Mouse (Mus musculus) hindbrain, embryonic 12.5 days (tissue): ENCODE measurements around the gene Fzd9. TPM values are rescaled to one million over a fixed set of nuclear protein-coding genes. Genes with fewer than 3 reads are reported as not detected.

Experiments
- ATAC-seq: fragments of 200-750 bp; cut with Nextera tagmentation; 2 replicates; pipeline ENCODE4 v1.8.0; 2017; ENCODE audit warnings: moderate TSS enrichment; ENCODE audit not compliant: low FRiP score
- H3K27ac ChIP-seq: fragments of 300-500 bp; sonication (generic); 2 replicates; pipeline ENCODE4 v1.5.1; 2016; ENCODE audit warnings: mild to moderate bottlenecking
- H3K27me3 ChIP-seq: fragments of 300-500 bp; sonication (generic); 2 replicates; pipeline ENCODE4 v1.6.1; 2016; ENCODE audit warnings: mild to moderate bottlenecking
- H3K36me3 ChIP-seq: fragments of 300-500 bp; sonication (generic); 2 replicates; pipeline ENCODE4 v1.6.1; 2016; ENCODE audit warnings: mild to moderate bottlenecking
- H3K4me1 ChIP-seq: fragments of 300-500 bp; sonication (generic); 2 replicates; pipeline ENCODE4 v1.6.1; 2016
- H3K4me2 ChIP-seq: fragments of 300-500 bp; sonication (generic); replicated peaks from 2 replicates; pipeline ENCODE4 v1.6.1; 2016; ENCODE audit warnings: mild to moderate bottlenecking
- H3K4me3 ChIP-seq: fragments of 300-500 bp; sonication (generic); 2 replicates; pipeline ENCODE4 v1.5.1; 2016; ENCODE audit warnings: mild to moderate bottlenecking
- H3K9ac ChIP-seq: fragments of 300-500 bp; sonication (generic); 2 replicates; pipeline ENCODE4 v1.6.1; 2016; ENCODE audit warnings: mild to moderate bottlenecking, moderate library complexity
- H3K9me3 ChIP-seq: fragments of 300-500 bp; sonication (generic); replicated peaks from 2 replicates; pipeline ENCODE4 v1.6.1; 2016; ENCODE audit warnings: mild to moderate bottlenecking
- WGBS: fragments of 180-500 bp; shearing (Covaris S2); methylation state at CpG from one replicate; pipeline ENCODE4 v1.1.7; 2016; 5-methylcytosine and 5-hydroxymethylcytosine counted together
- microRNA-seq: library from miRNA; unstranded; fragments of <30 nt; microRNA quantifications from one replicate; pipeline ENCODE4, GENCODE M21; 2017
- polyA plus RNA-seq: library from polyadenylated mRNA; unstranded; fragments of >200 nt; fragmentation: Nextera tagmentation; extraction: Ambion mirVana; gene quantifications from 2 replicates; pipeline ENCODE4 v1.2.1, GENCODE M21; 2016

The Fzd9 gene
- polyA plus RNA-seq, 1 experiment from 2014 or later, result 16.2 TPM

DNA sequence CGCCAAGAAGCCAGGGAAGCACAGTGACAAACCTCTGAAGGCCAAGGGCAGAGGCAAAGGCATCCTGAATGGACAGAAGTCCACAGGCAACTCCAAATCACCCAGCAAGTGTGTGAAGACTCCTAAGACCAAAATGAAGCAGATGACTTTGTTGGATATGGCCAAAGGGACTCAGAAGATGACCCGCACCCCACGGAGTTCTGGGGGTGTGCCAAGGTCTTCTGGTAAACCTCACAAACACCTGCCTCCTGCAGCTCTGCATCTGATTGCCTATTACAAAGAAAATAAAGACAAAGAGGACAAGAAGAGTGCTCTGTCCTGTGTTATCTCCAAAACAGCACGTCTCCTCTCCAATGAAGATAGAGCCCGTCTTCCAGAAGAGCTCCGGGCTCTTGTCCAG is 34.2 kb downstream of the Fzd9 start:
- Histone ChIP-seq H3K9ac (no peak overlapping the region), H3K36me3 (peaks cover 87% of the 10 kb centered on the region), H3K4me3 (no peak overlapping the region), H3K27ac (no peak overlapping the region), H3K27me3 (no peaks in the 10 kb centered on the region), H3K4me2 (no peak overlapping the region), H3K9me3 (no peaks in the 10 kb centered on the region), H3K4me1 (no peaks in the 10 kb centered on the region)
- 94% methylated on average over 6 of the region's 6 CpGs for WGBS
- ATAC-seq, result no peak

DNA sequence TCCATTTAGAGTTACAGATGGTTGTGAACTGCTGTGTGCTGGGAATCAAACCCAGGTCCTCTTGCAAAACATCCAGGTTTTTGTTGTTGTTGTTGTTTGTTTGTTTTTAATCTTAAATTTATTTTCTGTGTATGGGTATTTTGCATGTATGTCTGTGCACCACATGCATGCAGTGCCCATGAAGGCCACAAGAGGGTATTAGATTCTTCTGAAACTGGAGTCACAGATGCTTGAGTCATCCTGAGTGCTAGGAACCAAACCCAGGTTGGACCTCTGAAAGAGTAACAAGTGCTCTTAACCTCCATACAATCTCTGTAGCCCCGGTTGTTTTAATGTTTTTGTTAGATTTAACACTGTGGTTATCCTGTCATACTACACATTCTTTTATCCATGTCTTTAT is 42.8 kb downstream of the Fzd9 start:
- H3K36me3 ChIP-seq, result peaks cover 84% of the 10 kb centered on the region
- H3K9ac ChIP-seq, result no peak overlapping the region
- no peak overlapping the region for H3K4me2 ChIP-seq
- no peaks in the 10 kb centered on the region for H3K9me3 ChIP-seq
- H3K27ac ChIP-seq, result no peak overlapping the region
- WGBS, result 95% methylated on average over 1 of the region's 1 CpGs
- no peaks in the 10 kb centered on the region for H3K4me1 ChIP-seq
- ATAC-seq, result no peak
- no peak overlapping the region for H3K4me3 ChIP-seq
- no peaks in the 10 kb centered on the region for H3K27me3 ChIP-seq

DNA sequence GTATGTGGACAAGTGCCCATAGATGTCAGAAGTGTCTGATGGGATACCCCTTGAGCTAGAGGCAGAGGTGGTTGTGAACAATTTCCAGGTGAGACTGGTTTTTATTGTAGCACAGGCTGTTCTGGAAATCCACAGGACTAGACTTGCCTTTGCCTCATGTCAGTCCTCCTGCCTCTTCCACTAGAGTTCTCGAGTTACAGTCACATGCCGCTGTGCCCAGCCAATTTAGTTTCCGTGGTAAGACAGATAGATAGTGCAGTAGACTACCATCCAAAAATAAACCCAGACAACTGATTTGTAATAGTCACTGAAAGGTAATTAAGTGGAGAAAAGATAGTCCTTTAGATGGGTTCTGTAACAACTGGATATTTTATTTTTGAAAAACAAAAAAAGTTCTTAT is 48.3 kb downstream of the Fzd9 start:
- Histone ChIP-seq H3K27ac (no peak overlapping the region), H3K27me3 (no peaks in the 10 kb centered on the region), H3K4me2 (no peak overlapping the region), H3K9me3 (no peaks in the 10 kb centered on the region), H3K9ac (no peak overlapping the region), H3K4me3 (no peak overlapping the region), H3K36me3 (peaks cover 73% of the 10 kb centered on the region), H3K4me1 (no peaks in the 10 kb centered on the region)
- ATAC-seq, result no peak
- 83% methylated on average over 3 of the region's 3 CpGs for WGBS

Small RNAs within 50 kb of the gene (microRNA-seq; reads per million reads assigned to microRNA genes)
- gene Gm25315, result not detected

Other genes with a start within 250 kb of the Fzd9 start
- 47.4 and 51.0 TPM in 2 replicates for gene Abhd11, start 242.1 kb downstream of the Fzd9 start, polyA plus RNA-seq
- 34.3 and 38.7 TPM in 2 replicates for gene Stx1a, start 227.7 kb downstream of the Fzd9 start, polyA plus RNA-seq
- gene Dnajc30, start 187.0 kb downstream of the Fzd9 start, polyA plus RNA-seq, result 28.9 and 34.4 TPM in 2 replicates
- 113 and 119 TPM in 2 replicates for gene Bud23, start 186.3 kb downstream of the Fzd9 start, polyA plus RNA-seq
- 31.6 and 34.2 TPM in 2 replicates for gene Vps37d, start 173.0 kb downstream of the Fzd9 start, polyA plus RNA-seq
- gene Mlxipl, start 161.3 kb downstream of the Fzd9 start, polyA plus RNA-seq, result 1.5 and 2.0 TPM in 2 replicates
- gene Tbl2, start 101.6 kb downstream of the Fzd9 start, polyA plus RNA-seq, result 26.9 and 27.2 TPM in 2 replicates
- gene Bcl7b, start 82.9 kb downstream of the Fzd9 start, polyA plus RNA-seq, result 45.1 and 45.9 TPM in 2 replicates
- gene Baz1b, start 64.0 kb downstream of the Fzd9 start, polyA plus RNA-seq, result 63.6 and 63.7 TPM in 2 replicates
- gene Fkbp6, start 98.8 kb upstream of the Fzd9 start, polyA plus RNA-seq, result not detected in 2 replicates
- not detected in 2 replicates for gene Trim50, start 102.1 kb upstream of the Fzd9 start, polyA plus RNA-seq
- gene Nsun5, start 118.7 kb upstream of the Fzd9 start, polyA plus RNA-seq, result 28.5 and 36.1 TPM in 2 replicates
- 20.0 and 21.7 TPM in 2 replicates for gene Pom121, start 143.3 kb upstream of the Fzd9 start, polyA plus RNA-seq